Mouse (Mus musculus) myocyte (in vitro differentiated cells): Measurements from ENCODE around the gene Arhgap15. TPM values are rescaled to one million over a fixed set of nuclear protein-coding genes. Genes with fewer than 3 reads are reported as not detected.

ENCODE experiments used
- H3K27me3 ChIP-seq: one replicate; pipeline ENCODE4 v1.6.1; 2011; ENCODE audit not compliant: control insufficient read depth, insufficient read depth, insufficient read length
- H3K36me3 ChIP-seq: one replicate; pipeline ENCODE4 v1.6.1; 2011; ENCODE audit not compliant: control insufficient read depth, insufficient read depth
- H3K4me2 ChIP-seq: one replicate; pipeline ENCODE4 v1.6.1; 2011; ENCODE audit warnings: low read depth, control low read depth
- H3K4me3 ChIP-seq: one replicate; pipeline ENCODE4 v1.5.1; 2011; ENCODE audit warnings: mild to moderate bottlenecking, control low read depth, moderate library complexity
- H3K79me2 ChIP-seq: one replicate; pipeline ENCODE4 v1.6.1; 2011; ENCODE audit not compliant: control insufficient read depth, insufficient read depth
- H3ac ChIP-seq: one replicate; pipeline ENCODE4 v1.6.1; 2011; ENCODE audit not compliant: control insufficient read depth, insufficient read length
- CEBPB ChIP-seq: IDR thresholded peaks from 2 replicates; pipeline ENCODE4 v1.6.1; 2011; ENCODE audit warnings: mild to moderate bottlenecking, moderate library complexity; ENCODE audit not compliant: poor library complexity, insufficient read depth, severe bottlenecking
- E2F4 ChIP-seq: IDR thresholded peaks from one replicate; pipeline ENCODE4 v1.6.1; 2011; ENCODE audit warnings: mild to moderate bottlenecking, control low read depth, moderate library complexity; ENCODE audit not compliant: insufficient read depth
- MAX ChIP-seq: IDR thresholded peaks from one replicate; pipeline ENCODE4 v1.6.1; 2011; ENCODE audit warnings: low read depth, mild to moderate bottlenecking, control low read depth
- MYOD1 ChIP-seq, 3 experiments: IDR thresholded peaks; one replicate each; pipeline ENCODE4 v1.6.1; 2011; ENCODE audit warnings: control low read depth in 2 of 3, low read depth in 2 of 3, mild to moderate bottlenecking in 2 of 3, moderate library complexity in 1 of 3; ENCODE audit not compliant: insufficient read length in 2 of 3, control insufficient read depth in 1 of 3
- MYOG ChIP-seq, 3 experiments: IDR thresholded peaks; one replicate each; pipeline ENCODE4 v1.6.1; 2011; ENCODE audit warnings: control low read depth in 2 of 3, low read depth in 2 of 3, mild to moderate bottlenecking in 2 of 3; ENCODE audit not compliant: insufficient read length in 2 of 3, control insufficient read depth in 1 of 3, insufficient read depth in 1 of 3
- POLR2A ChIP-seq: IDR thresholded peaks from one replicate; pipeline ENCODE4 v1.6.1; 2011; ENCODE audit warnings: low read depth, mild to moderate bottlenecking, control low read depth, moderate library complexity; ENCODE audit not compliant: insufficient read length
- POLR2AphosphoS2 ChIP-seq: IDR thresholded peaks from one replicate; pipeline ENCODE4 v1.6.1; 2011; ENCODE audit warnings: low read depth, control low read depth; ENCODE audit not compliant: insufficient read length
- REST ChIP-seq: IDR thresholded peaks from one replicate; pipeline ENCODE4 v1.6.1; 2011; ENCODE audit warnings: mild to moderate bottlenecking, control low read depth, moderate library complexity; ENCODE audit not compliant: insufficient read depth, insufficient read length
- SRF ChIP-seq: IDR thresholded peaks from one replicate; pipeline ENCODE4 v1.6.1; 2011; ENCODE audit warnings: low read depth; ENCODE audit not compliant: control insufficient read depth, insufficient read length
- TCF12 ChIP-seq: IDR thresholded peaks from one replicate; pipeline ENCODE4 v1.6.1; 2011; ENCODE audit warnings: mild to moderate bottlenecking, control low read depth; ENCODE audit not compliant: poor library complexity, insufficient read depth, severe bottlenecking
- TCF3 ChIP-seq: IDR thresholded peaks from one replicate; pipeline ENCODE4 v1.6.1; 2011; ENCODE audit warnings: low read depth, control low read depth; ENCODE audit not compliant: insufficient read length
- USF1 ChIP-seq: IDR thresholded peaks from one replicate; pipeline ENCODE4 v1.6.1; 2011; ENCODE audit warnings: low read depth, mild to moderate bottlenecking, control low read depth, moderate library complexity
- polyA plus RNA-seq: library from polyadenylated mRNA; unstranded; fragments of >200 nt; fragmentation: generic; extraction: Trizol; gene quantifications from one replicate; pipeline ENCODE4 v1.2.1, GENCODE M21; 2012; ENCODE audit warnings: missing spikeins

Arhgap15 gene
- polyA plus RNA-seq, 1 experiment = not detected

DNA sequence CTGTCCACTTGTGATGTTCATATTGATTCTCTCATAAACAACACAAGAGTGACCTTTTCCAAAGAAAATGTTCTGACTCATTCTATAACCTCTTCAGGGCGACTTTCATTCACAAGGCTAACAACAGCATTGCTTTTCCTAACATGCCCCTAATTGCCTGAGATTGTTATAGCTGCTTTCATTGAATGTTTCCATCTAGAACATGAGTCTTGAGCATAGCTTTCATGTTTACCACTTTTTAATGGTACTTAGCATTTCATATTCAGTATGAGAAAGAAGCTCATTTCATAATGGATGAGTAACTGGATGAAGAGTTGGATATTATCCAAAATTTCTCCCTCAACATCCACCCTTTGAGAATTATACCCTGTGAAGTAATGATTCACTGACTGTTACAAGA is 403.7 kb downstream of the Arhgap15 start:
- TF ChIP-seq SRF (no peak), E2F4 (no peak), MYOG (IDR thresholded peaks at IDR 0.05; ENCODE audit: control insufficient read depth in 1 of 3, insufficient read depth in 1 of 3, insufficient read length in 2 of 3, low read depth in 2 of 3) (no peak), CEBPB (no peak), POLR2AphosphoS2 (no peak), TCF12 (no peak), MAX (no peak), USF1 (no peak), MYOD1 (IDR thresholded peaks at IDR 0.05; ENCODE audit: control insufficient read depth in 1 of 3, insufficient read length in 2 of 3, low read depth in 2 of 3) (no peak), POLR2A (no peak), REST (no peak), TCF3 (no peak)
- H3K27me3 ChIP-seq = no peaks in the 10 kb centered on the region
- no peaks in the 10 kb centered on the region for H3K79me2 ChIP-seq
- H3K4me3 ChIP-seq = no peak overlapping the region
- peak overlapping the region; percentile 49 for H3K4me2 ChIP-seq
- H3K36me3 ChIP-seq = no peaks in the 10 kb centered on the region
- H3ac ChIP-seq = no peak overlapping the region

DNA sequence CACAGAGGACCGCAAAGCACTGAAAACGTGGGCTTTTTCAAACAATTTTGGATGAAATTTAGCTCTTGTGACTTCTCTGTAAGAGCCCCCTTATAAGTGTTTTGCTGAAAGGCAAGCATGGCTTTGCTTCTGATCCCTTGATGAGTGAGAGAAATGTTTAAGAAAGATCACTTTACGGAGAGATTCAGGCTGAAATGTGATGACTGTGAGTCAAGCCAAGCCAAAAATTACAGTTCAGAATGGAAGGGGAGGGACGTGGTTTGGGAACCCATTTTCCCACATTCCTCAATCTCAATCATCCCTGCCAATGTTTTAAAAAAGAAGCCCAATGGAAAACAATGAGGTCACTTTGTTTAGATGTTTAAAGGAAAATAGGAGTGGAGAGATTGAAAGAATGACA is 411.7 kb downstream of the Arhgap15 start:
- Histone ChIP-seq H3K4me2 (peak overlapping the region; percentile 10), H3K4me3 (no peak overlapping the region), H3K79me2 (no peaks in the 10 kb centered on the region), H3K36me3 (no peaks in the 10 kb centered on the region), H3ac (no peak overlapping the region), H3K27me3 (no peaks in the 10 kb centered on the region)
- no peak for TF ChIP-seq POLR2A
- TF ChIP-seq CEBPB = no peak
- TF ChIP-seq POLR2AphosphoS2 = no peak
- TF ChIP-seq MYOG (IDR thresholded peaks at IDR 0.05; ENCODE audit: control insufficient read depth in 1 of 3, insufficient read depth in 1 of 3, insufficient read length in 2 of 3, low read depth in 2 of 3) = no peak
- no peak for TF ChIP-seq TCF3
- TF ChIP-seq USF1 = no peak
- no peak for TF ChIP-seq TCF12
- TF ChIP-seq MYOD1 (IDR thresholded peaks at IDR 0.05; ENCODE audit: control insufficient read depth in 1 of 3, insufficient read length in 2 of 3, low read depth in 2 of 3) = no peak
- no peak for TF ChIP-seq E2F4
- TF ChIP-seq REST = no peak
- no peak for TF ChIP-seq SRF
- no peak for TF ChIP-seq MAX

DNA sequence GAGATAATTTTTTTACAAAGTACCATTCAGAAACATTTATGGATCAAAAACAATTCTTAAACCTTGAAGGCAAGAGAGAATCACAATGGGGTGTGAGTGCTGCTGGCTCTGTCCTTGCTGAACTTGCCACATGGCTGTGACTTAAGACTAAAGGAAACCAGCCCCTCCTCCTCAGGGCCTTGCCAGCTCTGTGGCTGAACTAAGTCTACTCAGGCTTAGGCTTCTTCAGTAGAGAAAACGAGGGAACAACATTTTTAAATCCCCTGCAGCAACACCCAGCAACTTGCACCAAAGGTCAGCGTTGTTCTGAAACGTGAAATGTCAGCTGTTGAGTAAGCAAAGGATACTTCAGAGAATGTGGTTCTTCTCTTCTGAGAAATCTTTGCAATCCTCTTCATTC is 417.2 kb downstream of the Arhgap15 start:
- Histone ChIP-seq H3K4me2 (no peak overlapping the region), H3K27me3 (no peaks in the 10 kb centered on the region), H3K36me3 (no peaks in the 10 kb centered on the region), H3K79me2 (no peaks in the 10 kb centered on the region), H3K4me3 (no peak overlapping the region), H3ac (no peak overlapping the region)
- TF ChIP-seq POLR2AphosphoS2 (no peak), REST (no peak), USF1 (no peak), CEBPB (no peak), E2F4 (no peak), SRF (no peak), POLR2A (no peak), TCF3 (no peak), TCF12 (no peak), MYOD1 (IDR thresholded peaks at IDR 0.05; ENCODE audit: control insufficient read depth in 1 of 3, insufficient read length in 2 of 3, low read depth in 2 of 3) (no peak), MAX (no peak), MYOG (IDR thresholded peaks at IDR 0.05; ENCODE audit: control insufficient read depth in 1 of 3, insufficient read depth in 1 of 3, insufficient read length in 2 of 3, low read depth in 2 of 3) (no peak)

DNA sequence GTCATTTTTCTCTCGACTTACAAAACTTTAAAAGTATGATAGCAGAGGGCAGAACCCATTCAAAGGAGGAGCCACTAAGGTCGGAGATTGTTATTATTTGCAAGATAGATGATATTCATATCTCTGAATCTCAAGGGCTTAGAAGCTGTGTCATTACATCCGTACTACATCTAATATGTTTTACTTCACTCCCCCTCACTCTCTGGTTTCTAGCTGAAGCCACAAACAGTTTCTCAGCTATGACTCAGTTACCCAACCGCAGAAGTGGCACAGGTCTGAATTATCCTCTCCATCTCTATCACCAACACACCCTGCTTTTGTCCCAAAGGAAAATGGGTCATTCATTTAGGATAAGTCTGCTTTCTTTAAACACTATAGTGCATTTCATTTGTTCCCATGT is 418.1 kb downstream of the Arhgap15 start:
- Histone ChIP-seq H3K27me3 (no peaks in the 10 kb centered on the region), H3K4me3 (no peak overlapping the region), H3ac (no peak overlapping the region), H3K4me2 (peak overlapping the region; percentile 41), H3K79me2 (no peaks in the 10 kb centered on the region), H3K36me3 (no peaks in the 10 kb centered on the region)
- TF ChIP-seq REST (no peak), POLR2A (no peak), CEBPB (no peak), TCF12 (no peak), MYOD1 (IDR thresholded peaks at IDR 0.05; ENCODE audit: control insufficient read depth in 1 of 3, insufficient read length in 2 of 3, low read depth in 2 of 3) (no peak), USF1 (no peak), E2F4 (no peak), SRF (no peak), MYOG (IDR thresholded peaks at IDR 0.05; ENCODE audit: control insufficient read depth in 1 of 3, insufficient read depth in 1 of 3, insufficient read length in 2 of 3, low read depth in 2 of 3) (no peak), POLR2AphosphoS2 (no peak), MAX (no peak), TCF3 (no peak)
